Mouse (Mus musculus): Measurements from ENCODE around the gene Mblac1.
"Not testable (repeated sequence)": the region's sequence is repeated elsewhere in the genome, so short reads cannot be mapped to it uniquely, and the experiment has no call there.

Gene Mblac1

GRCm38 (mm10) chr5:138207873-138208272 is 13.8 kb downstream of the Mblac1 start:
- no peak for DNase-seq (ENCODE audit: low read depth, low spot score)

- not testable (repeated sequence) for DNase-seq (ENCODE audit: low read depth, low spot score)
Measured at GRCm38 (mm10) chr5:138216632-138217031, 22.5 kb downstream of the Mblac1 start.

- DNase-seq (ENCODE audit: low read depth, low spot score) = no peak
Measured at GRCm38 (mm10) chr5:138219864-138220263, 25.8 kb downstream of the Mblac1 start.

- DNase-seq (ENCODE audit: low read depth, low spot score) = peak; percentile 64
Measured at GRCm38 (mm10) chr5:138222111-138222510, 28.0 kb downstream of the Mblac1 start.

GRCm38 (mm10) chr5:138223287-138223686 is 29.2 kb downstream of the Mblac1 start:
- no peak for DNase-seq (ENCODE audit: low read depth, low spot score)

GRCm38 (mm10) chr5:138225700-138226099 is 31.6 kb downstream of the Mblac1 start, which contains the start of gene Nxpe5:
Nxpe5 (plus strand) TSS chr5:138225898.
- no peak for DNase-seq (ENCODE audit: low read depth, low spot score)

- no peak for DNase-seq (ENCODE audit: low read depth, low spot score)
Measured at GRCm38 (mm10) chr5:138226491-138226890, 32.4 kb downstream of the Mblac1 start.

- no peak for DNase-seq (ENCODE audit: low read depth, low spot score)
Measured at GRCm38 (mm10) chr5:138227367-138227766, 33.3 kb downstream of the Mblac1 start.

- peak; percentile 11 for DNase-seq (ENCODE audit: low read depth, low spot score)
Measured at GRCm38 (mm10) chr5:138228026-138228425, 33.9 kb downstream of the Mblac1 start.

GRCm38 (mm10) chr5:138229511-138229910 is 35.4 kb downstream of the Mblac1 start:
- no peak for DNase-seq (ENCODE audit: low read depth, low spot score)

- DNase-seq (ENCODE audit: low read depth, low spot score) = no peak
Measured at GRCm38 (mm10) chr5:138233778-138234177, 39.7 kb downstream of the Mblac1 start.

GRCm38 (mm10) chr5:138234224-138234623 is 40.1 kb downstream of the Mblac1 start:
- DNase-seq (ENCODE audit: low read depth, low spot score) = no peak

GRCm38 (mm10) chr5:138241511-138241910 is 47.4 kb downstream of the Mblac1 start:
- no peak for DNase-seq (ENCODE audit: low read depth, low spot score)
